Mouse (Mus musculus): ENCODE measurements around the gene Riok1.

DNA sequence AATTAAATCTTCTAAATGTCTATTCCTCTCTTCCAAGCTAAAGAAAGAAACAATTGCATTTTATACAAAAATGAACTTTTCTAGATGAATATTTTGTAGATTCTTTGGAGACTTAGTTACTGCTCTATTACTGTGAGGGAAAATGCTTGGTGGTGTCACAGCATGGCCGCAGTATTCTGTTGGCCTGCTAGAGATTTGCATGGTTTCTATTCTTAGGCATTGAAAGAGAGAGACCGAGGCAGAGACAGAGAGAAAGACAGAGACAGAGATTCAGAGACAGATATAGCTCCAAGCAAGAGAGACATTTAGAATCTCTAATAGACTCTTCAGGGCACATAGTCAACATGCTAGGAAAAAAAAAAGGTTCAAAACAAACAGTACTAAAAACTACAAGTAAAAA lies 28.8 kb upstream of the Riok1 start:
- TF ChIP-seq CTCF (IDR thresholded peaks at IDR 0.05; ENCODE audit: low read depth) (no peak), EP300 (IDR thresholded peaks at IDR 0.05; ENCODE audit: low read depth) (no peak)
